Mouse (Mus musculus) stomach, postnatal 0 days (tissue): ENCODE measurements around the gene Rps21.

Source experiments
- CTCF ChIP-seq: IDR thresholded peaks from 2 replicates; pipeline ENCODE4 v1.5.1; 2016; ENCODE audit warnings: antibody characterized with exemption, low read depth, mild to moderate bottlenecking, moderate library complexity
- EP300 ChIP-seq: optimal IDR thresholded peaks from 2 replicates; pipeline ENCODE3; 2016; ENCODE audit warnings: antibody characterized with exemption

GRCm38 (mm10) chr2:180277773-180278320, 20.7 kb downstream of the Rps21 start:
- no peak for TF ChIP-seq EP300
- no peak for TF ChIP-seq CTCF
